Mouse (Mus musculus) liver, adult 2 months (tissue): ENCODE data around the gene Dop1a.

ENCODE experiments used
- CTCF ChIP-seq: fragments of 200-500 bp; IDR thresholded peaks from 2 replicates; pipeline ENCODE4 v1.5.1; 2011; ENCODE audit warnings: low read depth, low read length, control low read depth
- POLR2A ChIP-seq: fragments of 200-500 bp; IDR thresholded peaks from 2 replicates; pipeline ENCODE4 v1.6.1; 2011; ENCODE audit warnings: low read length, control low read depth; ENCODE audit not compliant: insufficient read depth; ENCODE audit errors: extremely low read depth

DNA sequence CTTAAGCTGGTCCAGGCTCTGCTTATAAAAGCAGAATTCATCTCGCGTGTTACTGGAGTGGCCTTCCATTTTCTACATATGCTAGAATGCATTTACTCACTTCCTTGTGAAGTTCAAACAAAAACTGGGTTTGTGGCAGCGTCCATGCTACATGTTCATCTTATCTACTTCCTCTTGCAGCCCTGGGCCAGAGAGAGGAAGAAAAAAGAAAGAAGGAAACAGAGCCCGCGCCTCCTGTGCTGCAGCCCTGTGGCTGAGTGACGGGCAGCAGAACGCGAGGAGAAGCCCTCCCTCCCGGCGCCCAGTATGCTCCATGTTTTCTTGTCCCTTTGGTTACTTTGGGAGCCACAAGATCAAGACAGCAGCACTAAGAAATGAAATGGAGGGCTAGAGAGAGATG, 112.7 kb downstream of the Dop1a start:
- TF ChIP-seq POLR2A (no peak), CTCF (no peak)
